22 mouse cellular contexts compared by ENCODE assay signal in genomic region chr4:82686037-82686436, GRCm38 (mm10). TPM values are rescaled to one million over a fixed set of nuclear protein-coding genes. Genes with fewer than 3 reads are reported as not detected.
DNase-seq lines count a peak whose midpoint lies in the region; ATAC-seq and TF ChIP-seq lines count a peak whose summit lies in the region.
"Had no signal": no experiment of that assay in that cellular context is flagged by ENCODE, and none has a peak within 500 bp of the region (broad histone marks: within the 10 kb centered on the region; RNA-seq: fewer than 3 reads in every experiment).

No protein-coding gene starts in this region.

- peaks cover 12% of the 10 kb centered on the region for H3K4me1 ChIP-seq in forebrain, embryonic 10.5 days
- peaks cover 21% of the 10 kb centered on the region for H3K4me1 ChIP-seq in forebrain, embryonic 15.5 days
- H3K4me1 ChIP-seq in testis, adult 2 months (ENCODE audit: control insufficient read depth, insufficient read depth, low read length) = peaks cover 2% of the 10 kb centered on the region; the same call in 1 of the 2 replicates
- H3K4me1 ChIP-seq in megakaryocyte, embryonic 14.5 days = peaks cover 16% of the 10 kb centered on the region

- no peak overlapping the region for H3K4me2 ChIP-seq in forebrain, embryonic 15.5 days (replicated peaks)
- H3K4me2 ChIP-seq: heart, embryonic 13.5 days; hindbrain, embryonic 12.5 days had no signal

- WGBS in forebrain, embryonic 10.5 days = 94% methylated on average over 6 of the region's 6 CpGs
- WGBS in forebrain, embryonic 15.5 days = 96% methylated on average over 6 of the region's 6 CpGs

- ATAC-seq in forebrain, embryonic 15.5 days (replicated peaks) = no peak
- ATAC-seq: CD4-positive, CD25-positive, alpha-beta regulatory T cell, adult 4 months; forebrain, embryonic 16.5 days; hindbrain, embryonic 16.5 days had no signal

- no peaks in the 10 kb centered on the region for H3K27me3 ChIP-seq in forebrain, embryonic 10.5 days (ENCODE audit: poor library complexity, severe bottlenecking)
- H3K27me3 ChIP-seq in forebrain, embryonic 15.5 days = no peaks in the 10 kb centered on the region
- no peaks in the 10 kb centered on the region for H3K27me3 ChIP-seq in testis, adult 2 months (ENCODE audit: control insufficient read depth, insufficient read depth, low read length)
- H3K27me3 ChIP-seq in megakaryocyte, embryonic 14.5 days (replicated peaks) = peaks cover 2% of the 10 kb centered on the region
- H3K27me3 ChIP-seq: heart, embryonic 13.5 days; hindbrain, embryonic 12.5 days had no signal

- H3K27ac ChIP-seq in forebrain, embryonic 10.5 days = 0 out of 2 replicates have a peak overlapping the region, but pooled peaks have one; percentile 15
- no peak overlapping the region for H3K27ac ChIP-seq in forebrain, embryonic 15.5 days (replicated peaks)
- peak overlapping the region; percentile 72 for H3K27ac ChIP-seq in testis, adult 2 months (ENCODE audit: control insufficient read depth, insufficient read depth, low read depth, low read length)
- H3K27ac ChIP-seq: embryonic facial prominence, embryonic 10.5 days; heart, embryonic 13.5 days; hindbrain, embryonic 12.5 days had no signal

- no peaks in the 10 kb centered on the region for H3K36me3 ChIP-seq in forebrain, embryonic 10.5 days (replicated peaks)
- H3K36me3 ChIP-seq in forebrain, embryonic 15.5 days = no peaks in the 10 kb centered on the region
- no peaks in the 10 kb centered on the region for H3K36me3 ChIP-seq in testis, adult 2 months (ENCODE audit: control insufficient read depth, insufficient read depth, low read length)
- no peaks in the 10 kb centered on the region for H3K36me3 ChIP-seq in megakaryocyte, embryonic 14.5 days (replicated peaks; ENCODE audit: low read length)
- H3K36me3 ChIP-seq: embryonic facial prominence, embryonic 10.5 days; G1E; heart, embryonic 13.5 days; hindbrain, embryonic 12.5 days had no signal

- H3K9me3 ChIP-seq in forebrain, embryonic 10.5 days = no peaks in the 10 kb centered on the region; the same call in 1 of the 2 replicates
- no peaks in the 10 kb centered on the region for H3K9me3 ChIP-seq in forebrain, embryonic 15.5 days
- no peaks in the 10 kb centered on the region for H3K9me3 ChIP-seq in megakaryocyte, embryonic 14.5 days
- H3K9me3 ChIP-seq: heart, embryonic 13.5 days; hindbrain, embryonic 12.5 days had no signal

- H3K9ac ChIP-seq in forebrain, embryonic 15.5 days (replicated peaks) = no peak overlapping the region
- H3K9ac ChIP-seq: heart, embryonic 13.5 days; hindbrain, embryonic 12.5 days had no signal

- DNase-seq in forebrain, embryonic 10.5 days (ENCODE audit: extremely low spot score, low spot score) = no peak
- no peak for DNase-seq in testis, postnatal 10 days (ENCODE audit: low spot score)
- DNase-seq in adipocyte (ENCODE audit: low spot score) = no peak
- no peak for DNase-seq in layer of hippocampus, adult 8-10 months (ENCODE audit: low spot score in 2 of 2)
- DNase-seq: adrenal gland, postnatal 14 days; B cell, adult 2 months; cerebellum, adult 18-20 months; cerebellum, adult 9-11 months; cerebellum, postnatal 36 days; gastrocnemius, postnatal 10 days; heart, postnatal 36 days had no signal

- no peak for TF ChIP-seq CTCF in testis, adult 2 months (IDR thresholded peaks at IDR 0.05; ENCODE audit: control insufficient read depth, insufficient read depth, insufficient replicate concordance, low read depth, low read length)

- no peak; the same call in 1 of the 2 replicates for TF ChIP-seq POLR2A in testis, adult 2 months (IDR thresholded peaks at IDR 0.05; ENCODE audit: control insufficient read depth, low read depth, low read length)

- H3K4me3 ChIP-seq in forebrain, embryonic 10.5 days = no peak overlapping the region
- no peak overlapping the region for H3K4me3 ChIP-seq in forebrain, embryonic 15.5 days
- peak overlapping the region; percentile 84 for H3K4me3 ChIP-seq in testis, adult 2 months (ENCODE audit: control insufficient read depth, low read depth, low read length)
- peak overlapping the region; percentile 50 for H3K4me3 ChIP-seq in megakaryocyte, embryonic 14.5 days (replicated peaks)
- H3K4me3 ChIP-seq: embryonic facial prominence, embryonic 10.5 days; erythroblast, embryonic 14.5 days; heart, embryonic 13.5 days; hindbrain, embryonic 12.5 days had no signal

RNA-seq across cellular contexts. Expression of gene Nfib, which starts 19.5 kb away (rescaled TPM):
- 16.0 and 21.8 TPM in 2 replicates for polyA plus RNA-seq in forebrain, embryonic 10.5 days (2016; fragmentation: Nextera tagmentation; extraction: Ambion mirVana)
- 282 and 283 TPM in 2 replicates for polyA plus RNA-seq in forebrain, embryonic 15.5 days (2015; fragmentation: Nextera tagmentation; extraction: Ambion mirVana)
- polyA plus RNA-seq in testis, adult 2 months (2012; rRNA removed) = 1.2 and 1.3 TPM in 2 replicates
- 0.01 TPM in 1 of 2 replicates, not detected in the other for polyA plus RNA-seq in megakaryocyte, embryonic 14.5 days (2012; ENCODE audit: insufficient read depth, low replicate concordance)
- 100 to 1,000 TPM; 125 to 165 (median 149) TPM for total RNA-seq in layer of hippocampus, adult 8-10 months (2022)
- polyA plus RNA-seq: erythroblast, embryonic 14.5 days; G1E had no signal

Comparison
In these comparisons a context has a peak if more than half of its experiments do, and no peak if none do; other contexts are left out.
1. RNA of gene Nfib, which starts 19.5 kb away (polyA plus RNA-seq): 282 to 283 TPM in forebrain, embryonic 15.5 days; 16.0 to 21.8 TPM in forebrain, embryonic 10.5 days, 1.2 to 1.3 TPM in testis, adult 2 months and 0.01 TPM in megakaryocyte, embryonic 14.5 days; every median in the first group is over 10 times any median in the second.
2. H3K4me3 ChIP-seq: peak in testis, adult 2 months (single experiment) and megakaryocyte, embryonic 14.5 days (single experiment); none in forebrain, embryonic 10.5 days (single experiment) and forebrain, embryonic 15.5 days (single experiment).